Mouse (Mus musculus) thymus, adult 2 months (tissue): ENCODE measurements around the gene Anxa5.

Source experiments
- CTCF ChIP-seq: fragments of 200-500 bp; IDR thresholded peaks from 2 replicates; pipeline ENCODE4 v1.5.1; 2012; ENCODE audit warnings: mild to moderate bottlenecking, control low read depth, low read length, moderate library complexity, borderline replicate concordance; ENCODE audit not compliant: control insufficient read depth, poor library complexity, insufficient read depth; ENCODE audit errors: extremely low read depth
- POLR2A ChIP-seq: fragments of 200-500 bp; IDR thresholded peaks from 2 replicates; pipeline ENCODE4 v1.6.1; 2012; ENCODE audit warnings: mild to moderate bottlenecking, low read length, control low read depth, moderate library complexity; ENCODE audit not compliant: control insufficient read depth, poor library complexity, insufficient read depth; ENCODE audit errors: extremely low read depth

DNA sequence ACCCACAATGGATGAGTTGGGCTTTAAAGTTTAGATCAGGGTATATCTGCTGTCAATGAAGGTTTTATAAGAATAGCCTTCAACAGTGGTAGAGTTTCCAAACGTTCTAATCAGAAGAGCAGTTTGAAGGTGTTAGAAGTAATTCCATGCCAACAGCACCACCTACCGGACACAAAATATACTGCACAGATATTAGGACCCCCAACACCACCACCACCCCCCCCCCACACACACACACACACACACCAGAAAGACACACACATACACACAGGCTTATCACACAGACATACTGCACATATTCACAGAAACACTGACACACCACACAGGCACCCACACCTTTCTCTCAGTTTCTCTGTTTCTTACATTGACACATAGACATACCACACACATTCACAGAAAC is 33.3 kb downstream of the Anxa5 start:
- TF ChIP-seq CTCF: no peak
- TF ChIP-seq POLR2A: no peak
